7 mouse cellular contexts compared by ENCODE assay signal in the genomic region with DNA sequence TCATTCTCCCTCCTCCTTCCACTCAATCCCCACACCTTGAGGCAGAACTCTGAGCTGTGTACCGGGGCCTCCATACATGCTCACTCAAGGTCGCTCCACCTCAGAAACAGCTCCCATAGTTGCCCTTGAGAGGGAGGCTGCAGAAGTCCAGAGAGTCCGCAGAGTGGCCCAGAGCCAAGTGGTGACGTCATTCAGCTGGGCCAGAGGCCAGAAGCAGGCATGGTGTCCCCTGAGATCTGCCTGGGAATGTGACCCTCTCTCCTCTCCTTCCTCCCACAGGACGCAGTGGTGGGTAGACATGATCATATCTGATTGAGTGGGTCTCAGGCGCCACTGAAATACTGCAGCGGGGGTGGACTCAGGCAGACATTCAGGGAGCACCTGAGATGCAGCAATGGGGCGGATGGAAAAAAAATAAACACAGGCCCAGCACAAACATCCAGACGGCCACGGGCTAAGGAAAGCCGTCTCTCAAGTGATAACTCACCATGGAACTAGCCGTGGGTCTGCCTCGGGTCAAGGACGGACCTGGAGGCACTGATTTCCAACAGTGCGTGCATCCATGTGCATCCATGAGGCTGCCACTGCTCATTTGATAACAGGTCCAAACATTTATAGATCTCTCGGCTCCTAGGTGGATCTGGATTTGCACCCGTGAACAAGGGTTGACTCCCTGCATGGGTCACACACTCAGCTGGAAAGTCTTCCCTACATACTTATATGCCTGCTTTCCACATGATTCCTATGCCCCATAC. TPM values are rescaled to one million over a fixed set of nuclear protein-coding genes. Genes with fewer than 3 reads are reported as not detected.
DNase-seq lines count a peak whose midpoint lies in the region; ATAC-seq and TF ChIP-seq lines count a peak whose summit lies in the region.

No protein-coding gene starts in this region.

- 0 out of 2 replicates have a peak, but pooled peaks cover 7% of the 10 kb centered on the region for H3K4me1 ChIP-seq in intestine, embryonic 15.5 days (replicated peaks)
- 0 out of 2 replicates have a peak, but pooled peaks cover 4% of the 10 kb centered on the region for H3K4me1 ChIP-seq in lung, embryonic 14.5 days (ENCODE audit: insufficient read depth)

- WGBS in intestine, embryonic 15.5 days: 55% methylated on average over 17 of the region's 17 CpGs
- WGBS in lung, embryonic 14.5 days: 31% methylated on average over 17 of the region's 17 CpGs

- H3K27me3 ChIP-seq in intestine, embryonic 15.5 days (replicated peaks): no peaks in the 10 kb centered on the region
- H3K27me3 ChIP-seq in lung, embryonic 14.5 days (ENCODE audit: insufficient read depth, low read length): no peaks in the 10 kb centered on the region

- no peak overlapping the region for H3K27ac ChIP-seq in gastrocnemius, adult 2 months
- no peak overlapping the region for H3K27ac ChIP-seq in intestine, embryonic 15.5 days
- H3K27ac ChIP-seq in lung, embryonic 14.5 days (ENCODE audit: low read depth): no peak overlapping the region

- H3K36me3 ChIP-seq in intestine, embryonic 15.5 days: no peaks in the 10 kb centered on the region
- no peaks in the 10 kb centered on the region for H3K36me3 ChIP-seq in lung, embryonic 14.5 days (ENCODE audit: insufficient read depth)

- TF ChIP-seq CTCF in gastrocnemius, adult 2 months (IDR thresholded peaks at IDR 0.05): no peak
- TF ChIP-seq CTCF in lung, embryonic 14.5 days (IDR thresholded peaks at IDR 0.05; ENCODE audit: low read depth): no peak

- DNase-seq in Muller cell, postnatal 12 days (ENCODE audit: inconsistent ontology term): peak; percentile 85
- peak; percentile 97 for DNase-seq in adrenal gland, postnatal 10 days
- DNase-seq in gastrocnemius, adult 2 months: peak; percentile 51
- peak; percentile 88 for DNase-seq in lung, embryonic 14.5 days
- DNase-seq in frontal cortex, postnatal 25 days (ENCODE audit: low spot score in 2 of 2): no peak
- DNase-seq in thymus, postnatal 10 days (ENCODE audit: low spot score in 2 of 2): no peak

- intact Hi-C loops in gastrocnemius, adult 2 months (cut with DNase I): no loop called here

- H3K9me3 ChIP-seq in intestine, embryonic 15.5 days: no peaks in the 10 kb centered on the region
- no peaks in the 10 kb centered on the region for H3K9me3 ChIP-seq in lung, embryonic 14.5 days (ENCODE audit: low read depth, low read length)

- ATAC-seq in intestine, embryonic 15.5 days: peak; percentile 67
- peak; percentile 88; the same call in 1 of the 2 replicates for ATAC-seq in lung, embryonic 14.5 days (ENCODE audit: insufficient read depth)

- H3K9ac ChIP-seq in intestine, embryonic 15.5 days: no peak overlapping the region
- no peak overlapping the region for H3K9ac ChIP-seq in lung, embryonic 14.5 days

- no peak overlapping the region for H3K4me2 ChIP-seq in intestine, embryonic 15.5 days (replicated peaks)
- H3K4me2 ChIP-seq in lung, embryonic 14.5 days: peak overlapping the region; percentile 13; the same call in 1 of the 2 replicates

- no peak overlapping the region for H3K4me3 ChIP-seq in gastrocnemius, adult 2 months
- no peak overlapping the region for H3K4me3 ChIP-seq in intestine, embryonic 15.5 days (replicated peaks)
- no peak overlapping the region for H3K4me3 ChIP-seq in lung, embryonic 14.5 days (ENCODE audit: low read depth, low read length)

RNA-seq across cellular contexts. Expression of gene Slc19a1, which starts 34.1 kb away (rescaled TPM):
- 10 to 100 TPM; 25.7 TPM for total RNA-seq in adrenal gland, postnatal 10 days (2021)
- 1 to 10 TPM; 5.6 to 6.3 TPM for total RNA-seq in gastrocnemius, adult 2 months (2021)
- polyA plus RNA-seq in intestine, embryonic 15.5 days (2015; fragmentation: Nextera tagmentation; extraction: Ambion mirVana): 43.1 and 50.9 TPM in 2 replicates
- 26.5 and 31.0 TPM in 2 replicates for polyA plus RNA-seq in lung, embryonic 14.5 days (2014; fragmentation: Nextera tagmentation; extraction: Ambion mirVana)

RNA-seq across cellular contexts. Expression of gene Pcbp3, which starts 36.2 kb away (rescaled TPM):
- total RNA-seq in adrenal gland, postnatal 10 days (2021): 10 to 100 TPM; 35.4 to 48.2 TPM
- 1 to 10 TPM; 1.9 to 2.0 TPM for total RNA-seq in gastrocnemius, adult 2 months (2021)
- 43.5 and 44.1 TPM in 2 replicates for polyA plus RNA-seq in intestine, embryonic 15.5 days (2015; fragmentation: Nextera tagmentation; extraction: Ambion mirVana)
- polyA plus RNA-seq in lung, embryonic 14.5 days (2014; fragmentation: Nextera tagmentation; extraction: Ambion mirVana): 15.9 and 16.1 TPM in 2 replicates

Comparison
In these comparisons a context has a peak if more than half of its experiments do, and no peak if none do; other contexts are left out.
1. DNase-seq: peak in Muller cell, postnatal 12 days (single experiment), adrenal gland, postnatal 10 days (single experiment), gastrocnemius, adult 2 months (single experiment) and lung, embryonic 14.5 days (single experiment); none in frontal cortex, postnatal 25 days (0 of 2) and thymus, postnatal 10 days (0 of 2).
2. RNA of gene Pcbp3, which starts 36.2 kb away (total RNA-seq): 35.4 to 48.2 TPM in adrenal gland, postnatal 10 days; 1.9 to 2.0 TPM in gastrocnemius, adult 2 months; every median in the first group is over 10 times any median in the second.